Mouse (Mus musculus) lung, embryonic 16.5 days (tissue): ENCODE measurements around the gene Osbpl10. TPM values are rescaled to one million over a fixed set of nuclear protein-coding genes. Genes with fewer than 3 reads are reported as not detected.
A peak's percentile ranks its signal among the peaks of the same experiment; 100 is the strongest.

Experiments used
- ATAC-seq: fragments of 200-750 bp; cut with Nextera tagmentation; 2 replicates; pipeline ENCODE4 v1.8.0; 2017; ENCODE audit warnings: low read depth, mild to moderate bottlenecking, moderate library complexity
- H3K27ac ChIP-seq: fragments of 300-500 bp; sonication (generic); 2 replicates; pipeline ENCODE4 v1.5.1; 2014; ENCODE audit warnings: mild to moderate bottlenecking, control low read depth, low read length
- H3K27me3 ChIP-seq: fragments of 300-500 bp; sonication (generic); 2 replicates; pipeline ENCODE4 v1.6.1; 2014; ENCODE audit warnings: low read depth, low read length, mixed read lengths; ENCODE audit not compliant: control insufficient read depth, insufficient read depth
- H3K36me3 ChIP-seq: fragments of 300-500 bp; sonication (generic); 2 replicates; pipeline ENCODE4 v1.6.1; 2014; ENCODE audit warnings: low read length; ENCODE audit not compliant: control insufficient read depth, insufficient read depth
- H3K4me1 ChIP-seq: fragments of 300-500 bp; sonication (generic); replicated peaks from 2 replicates; pipeline ENCODE4 v1.6.1; 2014; ENCODE audit warnings: low read length, mixed read lengths; ENCODE audit not compliant: control insufficient read depth, insufficient read depth
- H3K4me2 ChIP-seq: fragments of 300-500 bp; sonication (generic); 2 replicates; pipeline ENCODE4 v1.6.1; 2014; ENCODE audit warnings: low read depth, low read length, control low read depth
- H3K4me3 ChIP-seq: fragments of 300-500 bp; sonication (generic); 2 replicates; pipeline ENCODE4 v1.5.1; 2014; ENCODE audit warnings: mild to moderate bottlenecking, low read length, control low read depth
- H3K9ac ChIP-seq: fragments of 300-500 bp; sonication (generic); 2 replicates; pipeline ENCODE4 v1.6.1; 2014; ENCODE audit warnings: low read length, control low read depth
- H3K9me3 ChIP-seq: fragments of 300-500 bp; sonication (generic); 2 replicates; pipeline ENCODE4 v1.6.1; 2016; ENCODE audit warnings: low read length; ENCODE audit not compliant: control insufficient read depth
- WGBS: fragments of 180-500 bp; shearing (Covaris S2); extraction: QIAGEN DNeasy Blood & Tissue Kit; methylation state at CpG from one replicate; pipeline ENCODE4 v1.1.7; 2014; 5-methylcytosine and 5-hydroxymethylcytosine counted together
- polyA plus RNA-seq: library from polyadenylated mRNA; unstranded; fragments of >200 nt; fragmentation: Nextera tagmentation; extraction: Ambion mirVana; gene quantifications from 2 replicates; pipeline ENCODE4 v1.2.1, GENCODE M21; 2015

The Osbpl10 gene
- polyA plus RNA-seq, 1 experiment from 2014 or later, result 2.2 TPM

DNA sequence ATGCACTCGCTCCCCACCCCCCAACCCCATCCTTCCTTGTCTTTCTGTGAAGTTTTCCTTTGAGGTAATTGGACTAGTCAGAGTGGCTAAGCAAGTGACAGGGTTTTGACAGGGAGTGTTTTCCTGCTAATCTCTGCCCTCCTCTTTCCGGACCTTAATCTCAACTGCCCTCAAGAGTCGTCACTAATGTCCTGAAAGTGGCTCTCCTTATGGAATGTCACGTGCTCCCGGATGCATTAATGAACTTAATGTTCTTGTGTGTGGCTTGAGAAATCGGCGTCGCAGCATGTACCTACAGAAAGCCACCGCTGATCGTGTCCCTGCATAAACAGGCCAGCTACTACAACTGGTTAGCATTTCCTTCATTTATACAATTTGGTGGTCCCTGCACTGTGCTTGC lies 70.0 kb downstream of the Osbpl10 start:
- 27% methylated on average over 10 of the region's 10 CpGs for WGBS
- Histone ChIP-seq H3K4me1 (peaks cover 8% of the 10 kb centered on the region), H3K9me3 (no peaks in the 10 kb centered on the region), H3K4me3 (no peak overlapping the region), H3K9ac (no peak overlapping the region), H3K36me3 (no peaks in the 10 kb centered on the region), H3K27me3 (no peaks in the 10 kb centered on the region), H3K4me2 (no peak overlapping the region), H3K27ac (no peak overlapping the region)
- ATAC-seq, result peak; percentile 21; the same call in 1 of the 2 replicates

GRCm38 (mm10) chr9:115048861-115049260 lies 70.5 kb downstream of the Osbpl10 start:
- no peak overlapping the region for H3K4me3 ChIP-seq
- H3K4me2 ChIP-seq, result no peak overlapping the region
- H3K27me3 ChIP-seq, result no peaks in the 10 kb centered on the region
- H3K9ac ChIP-seq, result no peak overlapping the region
- H3K36me3 ChIP-seq, result no peaks in the 10 kb centered on the region
- WGBS, result 62% methylated on average over 7 of the region's 7 CpGs
- peaks cover 8% of the 10 kb centered on the region for H3K4me1 ChIP-seq
- peak; percentile 18; the same call in 1 of the 2 replicates for ATAC-seq
- H3K27ac ChIP-seq, result no peak overlapping the region
- no peaks in the 10 kb centered on the region for H3K9me3 ChIP-seq

DNA sequence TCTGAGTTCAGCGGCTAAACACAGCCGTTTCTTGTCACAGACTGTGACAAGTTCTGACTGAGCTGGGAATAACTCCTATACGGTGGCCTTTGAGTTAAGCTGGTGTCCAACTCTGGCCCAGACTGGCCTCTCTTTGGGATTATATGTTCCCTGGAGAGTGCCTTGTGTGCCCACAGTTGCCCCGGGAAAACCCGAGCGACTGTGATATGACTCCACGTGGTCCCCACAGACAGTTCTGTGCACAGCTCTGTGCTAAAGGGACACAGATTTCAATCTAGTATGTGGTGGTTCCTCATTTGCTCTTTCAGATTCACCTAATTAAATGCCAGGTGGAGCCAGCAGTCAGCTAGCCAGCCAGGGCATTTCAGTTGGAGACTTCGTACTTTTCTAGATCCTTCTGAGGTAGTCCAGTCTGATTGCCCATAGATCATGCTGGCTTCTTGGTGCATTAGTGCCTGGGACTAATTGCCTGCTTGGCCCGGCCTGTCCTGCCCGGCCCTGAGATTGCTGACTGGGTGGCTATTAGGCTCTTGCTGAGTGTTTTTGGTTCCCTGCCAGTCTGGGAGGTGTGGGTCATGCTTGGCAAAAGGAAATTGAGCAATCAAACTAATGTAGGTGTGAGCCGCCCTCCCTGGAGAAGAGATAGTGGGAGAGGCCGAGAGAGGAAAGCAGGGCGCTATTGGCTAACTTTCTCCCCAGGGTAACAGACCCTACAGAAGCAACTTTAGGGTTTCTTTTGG lies 71.8 kb downstream of the Osbpl10 start:
- Histone ChIP-seq H3K4me3 (no peak overlapping the region), H3K27ac (peak overlapping the region; percentile 38; the same call in 1 of the 2 replicates), H3K9ac (no peak overlapping the region), H3K36me3 (no peaks in the 10 kb centered on the region), H3K4me1 (peaks cover 8% of the 10 kb centered on the region), H3K9me3 (no peaks in the 10 kb centered on the region), H3K4me2 (no peak overlapping the region), H3K27me3 (no peaks in the 10 kb centered on the region)
- WGBS, result 55% methylated on average over 13 of the region's 13 CpGs
- ATAC-seq, result peak; percentile 82

GRCm38 (mm10) chr9:115051976-115052375 lies 73.6 kb downstream of the Osbpl10 start:
- Histone ChIP-seq H3K4me1 (peaks cover 8% of the 10 kb centered on the region), H3K9ac (no peak overlapping the region), H3K27me3 (no peaks in the 10 kb centered on the region), H3K36me3 (no peaks in the 10 kb centered on the region), H3K4me2 (no peak overlapping the region), H3K27ac (no peak overlapping the region), H3K4me3 (no peak overlapping the region), H3K9me3 (no peaks in the 10 kb centered on the region)
- ATAC-seq, result no peak
- WGBS, result 72% methylated on average over 3 of the region's 3 CpGs

- Histone ChIP-seq H3K36me3 (no peaks in the 10 kb centered on the region), H3K9ac (no peak overlapping the region), H3K4me3 (no peak overlapping the region), H3K27ac (no peak overlapping the region), H3K27me3 (no peaks in the 10 kb centered on the region), H3K4me1 (peaks cover 8% of the 10 kb centered on the region), H3K4me2 (no peak overlapping the region), H3K9me3 (no peaks in the 10 kb centered on the region)
- WGBS, result 90% methylated on average over 14 of the region's 14 CpGs
- no peak for ATAC-seq
Observed at GRCm38 (mm10) chr9:115053779-115054178, 75.4 kb downstream of the Osbpl10 start.

DNA sequence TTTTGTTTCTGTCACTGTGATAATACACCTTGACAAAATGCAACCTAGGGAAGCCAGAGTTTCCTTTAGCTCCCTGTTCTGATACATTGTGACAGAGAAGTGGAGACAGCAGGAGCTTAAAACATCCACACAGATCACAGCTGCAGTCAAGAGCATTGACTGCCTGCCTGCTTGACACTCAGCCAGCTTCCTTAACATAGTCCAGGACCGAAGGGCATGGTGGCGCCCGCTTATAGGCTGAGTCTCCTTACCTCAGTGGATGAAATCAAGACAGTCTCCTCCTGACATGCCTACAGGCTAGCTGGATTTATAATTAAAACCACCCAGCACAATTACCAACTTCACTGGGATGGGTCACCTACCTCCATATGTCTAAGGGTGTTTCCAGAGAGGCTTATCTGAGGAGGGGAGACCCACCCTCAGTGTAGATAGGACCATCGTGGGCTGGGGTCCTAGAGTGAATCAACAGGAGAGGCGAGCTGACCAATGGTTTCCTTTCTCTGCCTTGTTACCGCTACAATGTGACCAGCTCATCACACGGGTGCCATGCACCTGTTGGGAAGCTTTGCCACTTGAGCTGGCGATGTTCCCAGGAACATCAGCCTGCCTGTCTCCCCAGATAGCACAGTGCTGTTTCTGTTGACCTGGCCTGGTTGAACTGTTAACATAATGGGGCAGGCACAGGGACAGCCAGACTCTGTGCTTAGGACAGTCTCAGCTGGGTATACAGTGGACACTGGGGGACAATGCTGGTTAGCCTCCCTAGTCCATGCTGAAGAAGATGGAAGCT lies 76.9 kb downstream of the Osbpl10 start:
- WGBS, result 74% methylated on average over 8 of the region's 8 CpGs
- H3K27ac ChIP-seq, result no peak overlapping the region
- no peak overlapping the region for H3K4me2 ChIP-seq
- no peak for ATAC-seq
- H3K36me3 ChIP-seq, result no peaks in the 10 kb centered on the region
- H3K9me3 ChIP-seq, result no peaks in the 10 kb centered on the region
- peaks cover 4% of the 10 kb centered on the region for H3K4me1 ChIP-seq
- H3K27me3 ChIP-seq, result no peaks in the 10 kb centered on the region
- no peak overlapping the region for H3K4me3 ChIP-seq
- no peak overlapping the region for H3K9ac ChIP-seq

DNA sequence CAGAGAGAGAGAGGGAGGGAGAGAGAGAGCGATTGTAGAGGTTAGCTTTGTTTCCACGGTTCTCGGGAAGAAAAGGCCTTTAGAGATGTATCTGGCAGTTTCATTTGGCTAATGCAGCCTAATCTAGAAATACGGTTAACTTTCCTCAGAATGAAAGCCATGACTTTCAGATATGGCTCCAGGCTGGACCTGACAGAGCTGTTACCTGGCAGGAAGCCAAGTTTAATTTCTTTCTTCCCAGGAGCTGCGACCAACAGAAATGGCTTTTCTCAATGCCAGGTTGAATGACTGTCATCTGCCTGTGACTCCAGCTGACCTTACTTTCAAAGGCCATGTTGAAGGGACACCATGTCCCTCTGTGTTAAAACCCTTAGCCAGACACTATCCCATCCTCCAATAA lies 80.4 kb downstream of the Osbpl10 start:
- Histone ChIP-seq H3K27ac (no peak overlapping the region), H3K27me3 (no peaks in the 10 kb centered on the region), H3K9me3 (no peaks in the 10 kb centered on the region), H3K4me1 (no peaks in the 10 kb centered on the region), H3K4me3 (no peak overlapping the region), H3K4me2 (no peak overlapping the region), H3K36me3 (peaks cover 3% of the 10 kb centered on the region; the same call in 1 of the 2 replicates), H3K9ac (no peak overlapping the region)
- WGBS, result 31% methylated on average over 5 of the region's 5 CpGs
- ATAC-seq, result no peak

DNA sequence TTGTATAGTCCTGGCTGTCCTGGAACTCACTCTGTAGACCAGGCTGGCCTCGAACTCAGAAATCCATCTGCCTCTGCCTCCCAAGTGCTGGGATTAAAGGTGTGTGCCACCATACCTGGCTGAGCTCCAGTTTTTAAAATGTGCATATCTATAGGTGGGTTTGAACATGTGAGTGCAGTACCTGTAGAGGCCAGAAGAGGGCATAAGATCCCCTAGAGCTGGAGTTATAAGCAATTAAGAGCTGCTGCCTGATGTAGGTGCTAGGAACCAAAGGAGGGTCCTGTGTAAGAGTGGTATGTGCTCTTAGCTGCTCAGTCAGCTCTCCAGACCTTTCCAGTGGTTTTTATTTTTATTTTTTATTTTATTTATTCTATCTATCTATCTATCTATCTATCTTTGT lies 86.5 kb downstream of the Osbpl10 start:
- Histone ChIP-seq H3K36me3 (peaks cover 6% of the 10 kb centered on the region; the same call in 1 of the 2 replicates), H3K9ac (no peak overlapping the region), H3K4me1 (no peaks in the 10 kb centered on the region), H3K4me3 (no peak overlapping the region), H3K27ac (no peak overlapping the region), H3K27me3 (no peaks in the 10 kb centered on the region), H3K4me2 (no peak overlapping the region), H3K9me3 (peaks cover 4% of the 10 kb centered on the region)
- WGBS, result 87% methylated on average over 1 of the region's 1 CpGs
- ATAC-seq, result no peak

DNA sequence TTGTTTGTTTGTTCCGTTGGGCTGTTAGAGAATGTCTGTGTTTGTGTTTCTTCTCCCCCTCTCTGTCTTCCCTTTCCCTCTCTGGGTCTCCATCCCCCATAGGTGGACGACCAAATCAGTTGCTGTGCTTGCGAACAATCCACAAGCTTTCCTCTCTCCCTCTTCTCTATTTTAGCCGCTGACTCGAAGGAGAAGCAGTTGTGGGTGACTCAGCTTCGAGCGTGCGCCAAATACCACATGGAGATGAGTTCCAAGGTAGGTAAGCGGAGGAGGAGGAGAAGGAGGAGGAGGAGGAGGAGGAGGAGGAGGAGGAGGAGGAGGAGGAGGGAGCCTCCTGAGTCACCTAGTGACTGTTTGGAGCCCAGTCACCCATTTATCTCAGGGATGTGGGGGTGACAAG lies 88.7 kb downstream of the Osbpl10 start:
- Histone ChIP-seq H3K4me1 (no peaks in the 10 kb centered on the region), H3K9me3 (peaks cover 4% of the 10 kb centered on the region), H3K27ac (no peak overlapping the region), H3K27me3 (no peaks in the 10 kb centered on the region), H3K36me3 (peaks cover 6% of the 10 kb centered on the region; the same call in 1 of the 2 replicates), H3K4me2 (no peak overlapping the region), H3K4me3 (no peak overlapping the region), H3K9ac (no peak overlapping the region)
- WGBS, result 72% methylated on average over 8 of the region's 9 CpGs
- no peak for ATAC-seq
